Mouse (Mus musculus) midbrain, embryonic 13.5 days (tissue): Measurements from ENCODE around the gene Chrna1. TPM values are rescaled to one million over a fixed set of nuclear protein-coding genes. Genes with fewer than 3 reads are reported as not detected.

Source experiments
- ATAC-seq: fragments of 200-750 bp; cut with Nextera tagmentation; 2 replicates; pipeline ENCODE4 v1.8.0; 2017; ENCODE audit warnings: mild to moderate bottlenecking, moderate TSS enrichment, moderate library complexity
- H3K27ac ChIP-seq: fragments of 300-500 bp; sonication (generic); 2 replicates; pipeline ENCODE4 v1.5.1; 2015; ENCODE audit warnings: inconsistent platforms, mild to moderate bottlenecking, moderate library complexity
- H3K27me3 ChIP-seq: fragments of 300-500 bp; sonication (generic); 2 replicates; pipeline ENCODE4 v1.6.1; 2015; ENCODE audit warnings: mild to moderate bottlenecking, inconsistent platforms
- H3K36me3 ChIP-seq: fragments of 300-500 bp; sonication (generic); 2 replicates; pipeline ENCODE4 v1.6.1; 2015; ENCODE audit warnings: mild to moderate bottlenecking, inconsistent platforms
- H3K4me1 ChIP-seq: fragments of 300-500 bp; sonication (generic); replicated peaks from 2 replicates; pipeline ENCODE4 v1.6.1; 2015; ENCODE audit warnings: inconsistent platforms
- H3K4me2 ChIP-seq: fragments of 300-500 bp; sonication (generic); replicated peaks from 2 replicates; pipeline ENCODE4 v1.6.1; 2015; ENCODE audit warnings: moderate library complexity, mild to moderate bottlenecking, inconsistent platforms
- H3K4me3 ChIP-seq: fragments of 300-500 bp; sonication (generic); replicated peaks from 2 replicates; pipeline ENCODE4 v1.5.1; 2015; ENCODE audit warnings: mild to moderate bottlenecking, inconsistent platforms
- H3K9ac ChIP-seq: fragments of 300-500 bp; sonication (generic); replicated peaks from 2 replicates; pipeline ENCODE4 v1.6.1; 2015; ENCODE audit warnings: mild to moderate bottlenecking, inconsistent platforms
- H3K9me3 ChIP-seq: fragments of 300-500 bp; sonication (generic); 2 replicates; pipeline ENCODE4 v1.6.1; 2016; ENCODE audit warnings: mild to moderate bottlenecking, inconsistent platforms
- WGBS: fragments of 180-500 bp; shearing (Covaris S2); methylation state at CpG from one replicate; pipeline ENCODE4 v1.1.7; 2015; 5-methylcytosine and 5-hydroxymethylcytosine counted together
- polyA plus RNA-seq: library from polyadenylated mRNA; unstranded; fragments of >200 nt; fragmentation: Nextera tagmentation; extraction: Ambion mirVana; gene quantifications from 2 replicates; pipeline ENCODE4 v1.2.1, GENCODE M21; 2015

The Chrna1 gene
- 0.12 TPM in 2 replicates for polyA plus RNA-seq

DNA sequence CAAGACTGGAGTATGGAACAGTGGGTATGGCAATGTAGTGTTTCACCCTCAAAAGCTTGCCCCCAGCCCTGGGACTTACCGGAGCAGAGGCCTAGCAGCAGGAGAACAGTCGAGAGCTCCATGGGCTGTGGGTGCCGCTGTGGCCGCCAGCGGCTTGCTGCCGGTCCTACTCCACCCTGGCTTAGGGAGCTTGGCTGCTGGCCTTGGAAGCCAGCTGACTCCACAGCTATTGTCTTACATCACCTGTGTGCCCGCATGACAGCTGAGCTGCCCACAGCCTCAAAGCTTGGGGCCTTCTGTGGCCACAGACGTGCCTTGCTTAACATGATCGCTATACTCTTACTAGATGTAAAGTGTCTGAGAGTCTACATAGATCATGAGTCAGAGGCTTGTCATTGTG lies at the start of gene Chrna1:
Gene Chrna1 (minus strand): TSS at position 173 of the 400 bp plus-strand sequence.
- H3K9ac ChIP-seq, result no peak within 1 kb of the TSS
- H3K27me3 ChIP-seq, result 0 out of 2 replicates have a peak, but pooled peaks cover 5% of the 10 kb centered on the region
- no peak for ATAC-seq
- H3K36me3 ChIP-seq, result no peaks in the 10 kb centered on the region
- no peaks in the 10 kb centered on the region for H3K9me3 ChIP-seq
- no peak within 1 kb of the TSS for H3K4me2 ChIP-seq
- H3K4me3 ChIP-seq, result no peak within 1 kb of the TSS
- peaks cover 3% of the 10 kb centered on the region; the same call in 1 of the 2 replicates for H3K4me1 ChIP-seq
- no peak within 1 kb of the TSS for H3K27ac ChIP-seq
- 94% methylated on average over 9 of the region's 9 CpGs for WGBS

DNA sequence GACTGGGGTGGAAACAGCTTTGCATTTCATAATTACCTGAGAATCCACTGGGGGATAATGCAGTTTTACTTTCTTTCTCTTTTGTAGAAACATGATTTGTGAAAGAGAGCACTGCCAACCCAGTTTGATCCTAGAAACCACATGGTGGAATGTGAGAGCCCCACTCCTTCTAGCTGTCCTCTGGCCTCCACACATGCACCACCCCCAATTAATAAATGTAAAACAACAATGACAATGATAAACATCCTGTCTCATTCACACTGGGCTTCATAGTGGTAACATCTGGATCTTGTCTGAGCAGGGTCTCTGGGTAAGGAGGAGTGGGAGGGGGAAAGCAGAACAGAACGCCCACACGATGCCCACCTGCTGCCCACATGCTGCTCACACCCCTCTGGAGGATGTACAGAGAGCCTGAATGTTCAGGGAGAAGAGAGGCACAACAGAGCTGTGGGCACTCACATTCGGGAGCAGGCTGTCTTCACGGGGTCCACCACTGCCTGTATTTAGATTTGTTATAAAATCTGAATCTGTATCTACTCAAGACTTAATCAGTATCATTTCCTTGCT lies 38.4 kb upstream of the Chrna1 start:
- 90% methylated on average over 4 of the region's 4 CpGs for WGBS
- H3K4me3 ChIP-seq, result no peak overlapping the region
- no peaks in the 10 kb centered on the region for H3K4me1 ChIP-seq
- no peak overlapping the region for H3K9ac ChIP-seq
- no peak overlapping the region for H3K4me2 ChIP-seq
- no peaks in the 10 kb centered on the region for H3K9me3 ChIP-seq
- H3K27me3 ChIP-seq, result no peaks in the 10 kb centered on the region
- H3K27ac ChIP-seq, result no peak overlapping the region
- ATAC-seq, result no peak
- peaks cover 63% of the 10 kb centered on the region for H3K36me3 ChIP-seq

DNA sequence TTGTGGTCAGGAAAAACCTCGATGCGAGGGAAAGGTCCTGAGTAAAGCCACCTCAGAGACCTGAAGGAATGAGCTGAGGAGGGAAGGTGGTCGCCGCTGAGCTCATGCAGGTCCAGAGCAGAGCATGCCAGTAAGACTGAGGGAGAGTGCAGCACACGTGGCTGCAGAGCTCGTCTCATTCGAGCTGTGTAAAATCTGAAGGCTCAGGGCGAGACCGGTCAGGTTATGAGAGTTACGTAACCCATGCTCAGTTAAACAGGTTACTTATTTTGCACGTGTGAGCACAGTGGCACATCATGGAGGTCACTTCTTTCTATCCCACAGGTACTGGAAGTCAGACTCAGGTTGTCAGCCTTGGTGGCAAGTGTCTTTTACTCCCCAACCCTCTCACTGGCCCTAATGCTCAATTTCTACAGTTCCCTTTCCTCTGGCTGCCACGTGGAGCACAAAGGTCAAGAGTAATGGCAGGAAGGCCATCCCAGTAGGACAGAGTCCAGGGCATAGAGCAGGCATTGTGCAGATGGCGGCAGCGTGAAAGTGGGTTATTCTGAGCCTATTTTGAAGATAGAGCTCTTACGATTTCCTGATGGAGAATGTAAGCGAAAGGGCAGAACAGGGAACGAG lies 36.4 kb upstream of the Chrna1 start:
- WGBS, result 88% methylated on average over 17 of the region's 17 CpGs
- Histone ChIP-seq H3K9me3 (no peaks in the 10 kb centered on the region), H3K27me3 (no peaks in the 10 kb centered on the region), H3K27ac (no peak overlapping the region), H3K4me1 (no peaks in the 10 kb centered on the region), H3K9ac (no peak overlapping the region), H3K4me2 (no peak overlapping the region), H3K36me3 (peaks cover 59% of the 10 kb centered on the region), H3K4me3 (no peak overlapping the region)
- ATAC-seq, result no peak

DNA sequence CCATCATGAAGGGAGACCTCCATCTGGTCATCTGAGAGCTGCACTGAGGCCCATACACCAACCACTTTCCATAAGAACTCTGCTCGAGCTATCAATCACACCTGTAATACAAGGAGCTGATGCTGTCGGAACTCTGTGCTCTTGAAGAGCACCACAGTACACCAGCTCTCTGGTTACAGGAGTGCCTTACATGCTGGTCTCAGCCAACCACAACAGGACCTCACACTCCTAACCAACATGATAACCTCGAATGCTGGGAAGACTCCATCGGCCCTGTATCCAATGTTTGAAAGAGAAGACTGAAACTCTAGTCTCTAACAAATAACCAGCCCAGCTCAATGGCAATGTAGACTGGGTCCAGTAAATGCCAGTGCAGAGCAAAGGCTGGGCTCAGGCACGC lies 35.3 kb upstream of the Chrna1 start:
- H3K4me2 ChIP-seq, result no peak overlapping the region
- peaks cover 62% of the 10 kb centered on the region for H3K36me3 ChIP-seq
- H3K4me1 ChIP-seq, result no peaks in the 10 kb centered on the region
- H3K4me3 ChIP-seq, result no peak overlapping the region
- no peaks in the 10 kb centered on the region for H3K27me3 ChIP-seq
- H3K9ac ChIP-seq, result no peak overlapping the region
- no peaks in the 10 kb centered on the region for H3K9me3 ChIP-seq
- ATAC-seq, result no peak
- 95% methylated on average over 5 of the region's 5 CpGs for WGBS
- H3K27ac ChIP-seq, result no peak overlapping the region

DNA sequence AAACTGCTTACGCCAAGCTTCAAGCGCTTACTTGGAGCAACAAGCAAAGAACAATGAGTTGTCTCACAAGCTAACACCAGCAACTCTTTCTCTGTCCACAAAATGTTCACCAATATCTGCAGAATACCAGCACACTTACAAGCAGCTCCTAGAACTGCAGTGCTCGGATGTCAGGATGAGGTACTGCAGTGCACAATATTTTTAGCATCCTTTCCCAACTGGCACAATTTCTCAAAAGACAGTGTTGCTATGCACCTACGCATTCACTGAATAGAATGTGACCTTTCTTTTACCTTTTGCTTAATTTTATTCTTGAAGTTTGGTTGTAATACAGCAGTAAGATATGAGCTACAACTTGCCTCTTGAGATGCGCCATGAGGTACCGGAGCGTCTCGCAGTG lies 34.2 kb upstream of the Chrna1 start:
- Histone ChIP-seq H3K9me3 (no peaks in the 10 kb centered on the region), H3K36me3 (peaks cover 70% of the 10 kb centered on the region), H3K27me3 (no peaks in the 10 kb centered on the region), H3K4me2 (no peak overlapping the region), H3K4me1 (no peaks in the 10 kb centered on the region), H3K27ac (no peak overlapping the region), H3K4me3 (no peak overlapping the region), H3K9ac (no peak overlapping the region)
- WGBS, result 95% methylated on average over 8 of the region's 8 CpGs
- ATAC-seq, result no peak

DNA sequence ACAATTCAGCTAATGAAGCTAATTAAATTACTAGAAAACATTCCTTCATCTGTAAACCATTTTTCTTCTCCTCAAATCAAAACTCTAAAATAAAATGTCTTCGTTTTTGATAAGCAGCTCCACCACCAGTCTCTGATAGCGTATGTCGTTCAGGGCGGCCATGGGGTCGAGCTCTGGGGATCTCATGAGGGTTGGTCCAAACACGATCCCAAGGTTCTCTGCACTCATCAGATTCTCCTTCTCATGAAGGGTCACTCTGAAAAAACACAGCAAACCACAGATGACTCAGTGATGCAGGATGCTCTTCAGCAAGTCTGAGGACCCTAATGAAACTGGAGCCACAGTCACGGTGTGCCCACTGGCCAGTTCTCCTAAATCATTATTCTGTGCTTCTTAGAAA lies 32.8 kb upstream of the Chrna1 start:
- H3K4me1 ChIP-seq, result no peaks in the 10 kb centered on the region
- H3K27me3 ChIP-seq, result no peaks in the 10 kb centered on the region
- H3K4me3 ChIP-seq, result no peak overlapping the region
- H3K9ac ChIP-seq, result no peak overlapping the region
- WGBS, result 95% methylated on average over 7 of the region's 7 CpGs
- no peak for ATAC-seq
- H3K9me3 ChIP-seq, result no peaks in the 10 kb centered on the region
- H3K36me3 ChIP-seq, result peaks cover 70% of the 10 kb centered on the region
- H3K27ac ChIP-seq, result no peak overlapping the region
- no peak overlapping the region for H3K4me2 ChIP-seq

DNA sequence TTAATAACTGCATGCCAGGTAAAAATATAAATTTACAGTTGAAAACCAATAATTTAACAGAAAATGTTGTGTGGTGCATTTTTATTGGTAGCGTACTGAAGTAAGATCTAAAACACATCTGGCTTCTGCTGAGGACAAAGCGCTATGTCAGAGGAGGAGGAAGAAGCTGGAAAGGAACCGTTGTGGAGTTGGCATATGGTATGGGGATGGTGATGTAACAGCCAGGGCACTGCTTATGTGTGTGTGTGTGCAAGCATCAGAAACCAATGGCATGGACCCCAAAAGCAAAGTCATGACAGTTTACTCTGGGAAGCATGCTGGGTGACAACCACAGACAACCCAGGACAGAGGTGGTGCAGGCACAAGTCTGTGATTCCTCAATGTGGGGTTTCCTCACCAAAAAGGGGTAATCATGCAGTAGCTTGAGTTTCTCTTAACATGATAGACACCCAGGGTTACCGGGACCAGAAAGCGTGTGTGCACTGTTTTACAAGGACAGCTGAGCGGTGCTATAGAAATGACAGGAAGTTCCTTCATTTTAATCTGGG lies 32.3 kb upstream of the Chrna1 start:
- Histone ChIP-seq H3K9ac (no peak overlapping the region), H3K27ac (no peak overlapping the region), H3K4me1 (no peaks in the 10 kb centered on the region), H3K4me2 (no peak overlapping the region), H3K9me3 (no peaks in the 10 kb centered on the region), H3K4me3 (no peak overlapping the region), H3K36me3 (peaks cover 66% of the 10 kb centered on the region), H3K27me3 (no peaks in the 10 kb centered on the region)
- no peak for ATAC-seq
- 97% methylated on average over 6 of the region's 6 CpGs for WGBS

DNA sequence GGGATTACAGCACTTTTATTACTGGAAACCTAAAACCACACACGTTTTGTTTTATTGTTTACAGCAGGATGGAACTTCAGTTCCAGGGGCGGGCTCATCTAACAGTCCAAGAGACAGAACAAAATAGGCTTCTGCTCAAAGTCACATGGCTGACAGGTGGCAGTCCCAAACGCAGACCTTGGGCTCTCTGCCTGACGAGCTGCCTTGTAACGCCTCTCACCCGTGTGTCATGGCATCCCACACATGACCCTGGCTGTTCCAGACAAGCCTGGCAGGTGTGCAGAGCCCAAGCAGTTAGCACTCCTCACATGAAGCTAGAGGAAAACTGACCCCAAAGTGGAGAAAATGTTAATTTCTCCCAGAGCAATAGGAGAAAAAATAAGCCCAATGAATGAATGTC lies 31.7 kb upstream of the Chrna1 start:
- Histone ChIP-seq H3K4me3 (no peak overlapping the region), H3K27me3 (no peaks in the 10 kb centered on the region), H3K9me3 (no peaks in the 10 kb centered on the region), H3K27ac (no peak overlapping the region), H3K4me2 (no peak overlapping the region), H3K4me1 (no peaks in the 10 kb centered on the region), H3K36me3 (peaks cover 63% of the 10 kb centered on the region), H3K9ac (no peak overlapping the region)
- WGBS, result 94% methylated on average over 6 of the region's 6 CpGs
- no peak for ATAC-seq

DNA sequence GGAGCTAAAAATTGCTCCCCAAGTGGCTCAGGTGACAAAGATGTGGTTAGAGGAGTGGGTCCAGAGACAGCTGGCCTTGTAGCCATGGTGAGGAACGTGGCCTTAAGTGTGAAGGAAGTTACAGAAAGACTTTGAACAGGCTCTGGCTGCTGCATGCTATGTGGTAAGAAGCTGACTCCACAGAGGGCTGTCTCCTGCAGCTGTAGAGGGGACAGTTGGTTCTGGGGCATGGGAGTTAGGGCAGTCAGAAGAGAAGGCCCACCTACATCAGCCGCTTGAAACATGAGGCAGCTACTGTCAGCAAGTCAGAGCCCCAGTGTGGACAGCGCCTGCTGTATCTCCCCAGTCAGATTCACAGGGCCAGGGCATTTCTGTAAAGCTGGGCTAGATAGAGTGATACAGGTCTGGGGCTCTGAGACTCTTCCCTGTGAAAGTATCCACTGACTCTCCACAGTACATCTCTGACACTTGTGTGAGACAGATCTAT lies 29.6 kb upstream of the Chrna1 start:
- no peak overlapping the region for H3K27ac ChIP-seq
- no peaks in the 10 kb centered on the region for H3K27me3 ChIP-seq
- no peaks in the 10 kb centered on the region for H3K9me3 ChIP-seq
- H3K9ac ChIP-seq, result no peak overlapping the region
- no peak for ATAC-seq
- no peak overlapping the region for H3K4me2 ChIP-seq
- H3K4me3 ChIP-seq, result no peak overlapping the region
- H3K36me3 ChIP-seq, result peaks cover 43% of the 10 kb centered on the region
- WGBS, result 92% methylated on average over 3 of the region's 3 CpGs
- H3K4me1 ChIP-seq, result peaks cover 6% of the 10 kb centered on the region

DNA sequence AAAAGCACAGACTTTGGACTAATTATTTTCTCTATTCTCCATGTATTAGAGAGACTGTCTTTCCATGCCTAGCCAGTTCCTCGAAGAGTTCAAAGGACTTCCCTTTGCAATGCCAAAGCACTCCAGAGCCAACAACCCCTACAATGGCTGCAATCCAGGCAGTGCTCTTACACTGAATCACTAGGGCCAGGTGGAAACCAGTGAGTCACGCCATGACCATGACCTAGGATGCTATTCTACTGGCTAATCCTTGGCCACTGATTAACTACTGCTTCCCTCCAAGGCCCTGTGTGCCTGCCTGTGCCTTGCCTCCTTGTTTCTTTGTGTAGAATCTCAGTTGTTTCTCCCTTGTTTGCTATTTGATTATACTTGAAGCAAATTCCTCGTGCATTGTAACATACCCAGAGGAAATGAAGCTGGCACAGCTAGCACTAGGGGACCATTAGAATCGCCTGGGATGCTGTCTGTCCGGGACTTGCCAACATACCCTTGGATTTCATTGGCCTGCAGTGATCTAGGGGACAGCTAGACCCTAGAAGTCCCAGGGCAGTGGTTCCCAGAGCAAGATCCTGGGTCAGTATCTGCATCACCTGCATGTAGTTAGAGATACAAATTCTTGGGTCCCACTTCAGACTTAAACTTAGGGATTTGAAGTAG lies 29.1 kb upstream of the Chrna1 start:
- peaks cover 8% of the 10 kb centered on the region for H3K4me1 ChIP-seq
- no peak overlapping the region for H3K4me2 ChIP-seq
- no peak overlapping the region for H3K27ac ChIP-seq
- H3K36me3 ChIP-seq, result peaks cover 38% of the 10 kb centered on the region
- no peak overlapping the region for H3K9ac ChIP-seq
- ATAC-seq, result no peak
- 89% methylated on average over 5 of the region's 5 CpGs for WGBS
- no peaks in the 10 kb centered on the region for H3K9me3 ChIP-seq
- H3K27me3 ChIP-seq, result no peaks in the 10 kb centered on the region
- H3K4me3 ChIP-seq, result no peak overlapping the region

DNA sequence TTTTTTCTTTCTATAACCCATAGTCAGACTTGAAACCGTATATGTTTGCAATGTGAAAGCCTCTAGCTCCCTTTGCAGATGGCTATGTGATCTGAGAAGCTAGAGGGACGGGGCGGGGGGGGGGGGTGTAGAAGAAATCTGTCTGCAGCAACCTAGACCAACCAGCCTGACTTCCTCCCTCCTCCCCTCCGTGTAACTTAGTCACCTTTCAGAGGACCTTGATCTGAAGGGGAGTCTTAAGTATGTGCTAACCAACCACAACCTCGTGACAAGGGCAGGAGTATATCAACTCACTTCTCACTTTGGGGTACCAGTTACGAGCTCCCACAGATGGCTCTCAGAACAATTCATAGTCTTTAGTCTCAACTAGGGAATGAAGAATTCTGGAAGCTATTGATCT lies 28.3 kb upstream of the Chrna1 start:
- no peak for ATAC-seq
- H3K4me3 ChIP-seq, result no peak overlapping the region
- H3K27me3 ChIP-seq, result no peaks in the 10 kb centered on the region
- H3K9ac ChIP-seq, result no peak overlapping the region
- peaks cover 32% of the 10 kb centered on the region for H3K36me3 ChIP-seq
- H3K27ac ChIP-seq, result no peak overlapping the region
- peaks cover 8% of the 10 kb centered on the region for H3K4me1 ChIP-seq
- H3K9me3 ChIP-seq, result no peaks in the 10 kb centered on the region
- H3K4me2 ChIP-seq, result no peak overlapping the region
- WGBS, result 88% methylated on average over 6 of the region's 6 CpGs

DNA sequence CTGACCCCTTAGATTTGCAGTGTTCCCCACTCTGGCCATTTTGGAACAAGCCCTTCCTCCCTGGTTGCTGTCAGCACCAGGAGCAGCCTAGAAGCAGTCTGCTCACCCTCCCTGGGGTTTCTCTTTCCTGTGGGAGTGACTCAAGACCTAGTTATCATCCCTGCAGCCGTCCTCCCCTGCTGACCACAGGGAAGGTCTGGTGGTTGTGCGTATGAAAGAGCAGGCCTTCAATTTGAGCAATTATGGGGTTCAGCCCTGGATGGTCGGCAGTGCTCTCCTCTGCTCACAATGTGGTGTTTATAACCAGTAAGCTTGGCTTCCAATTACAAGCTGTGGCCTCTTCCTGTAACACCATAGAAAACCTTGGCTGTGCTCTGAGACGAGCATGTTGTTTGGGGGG lies 27.5 kb upstream of the Chrna1 start:
- H3K4me3 ChIP-seq, result no peak overlapping the region
- peaks cover 25% of the 10 kb centered on the region for H3K36me3 ChIP-seq
- 63% methylated on average over 4 of the region's 4 CpGs for WGBS
- H3K4me2 ChIP-seq, result no peak overlapping the region
- no peaks in the 10 kb centered on the region for H3K27me3 ChIP-seq
- H3K9me3 ChIP-seq, result no peaks in the 10 kb centered on the region
- no peak for ATAC-seq
- H3K9ac ChIP-seq, result no peak overlapping the region
- peaks cover 8% of the 10 kb centered on the region for H3K4me1 ChIP-seq
- no peak overlapping the region for H3K27ac ChIP-seq
